Mouse (Mus musculus) liver, adult 2 months (tissue): Measurements from ENCODE around the gene Cfap45.

ENCODE experiments used
- CTCF ChIP-seq: fragments of 200-500 bp; IDR thresholded peaks from 2 replicates; pipeline ENCODE4 v1.5.1; 2011; ENCODE audit warnings: low read depth, low read length, control low read depth
- POLR2A ChIP-seq: fragments of 200-500 bp; IDR thresholded peaks from 2 replicates; pipeline ENCODE4 v1.6.1; 2011; ENCODE audit warnings: low read length, control low read depth; ENCODE audit not compliant: insufficient read depth; ENCODE audit errors: extremely low read depth

DNA sequence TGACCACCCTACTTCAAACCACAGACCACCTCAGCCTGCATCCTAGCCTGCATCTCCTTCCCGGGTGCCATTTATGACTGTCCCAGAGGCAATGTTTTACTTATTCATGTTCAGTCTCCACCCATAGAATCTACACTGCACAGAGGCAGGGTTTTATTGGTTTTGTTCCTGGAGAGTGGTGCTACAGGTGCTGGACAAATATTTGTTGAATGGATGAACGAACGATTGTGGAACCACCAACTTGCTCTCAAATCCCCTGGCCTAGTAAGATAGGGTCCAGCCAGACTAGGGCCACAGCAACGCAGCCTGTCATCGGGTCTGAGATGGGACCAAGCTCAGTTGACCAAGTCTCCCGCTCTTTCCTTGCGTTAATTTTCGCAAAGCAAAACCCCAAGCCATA, 10.6 kb upstream of the Cfap45 start:
- TF ChIP-seq CTCF (no peak), POLR2A (no peak)
